Mouse (Mus musculus) testis, adult 2 months (tissue): Measurements from ENCODE around the gene Tsc2.

Experiments used
- CTCF ChIP-seq: fragments of 200-500 bp; IDR thresholded peaks from 2 replicates; pipeline ENCODE4 v1.5.1; 2012; ENCODE audit warnings: low read depth, mild to moderate bottlenecking, inconsistent platforms, low read length, moderate library complexity; ENCODE audit not compliant: control insufficient read depth, insufficient read depth, insufficient replicate concordance
- POLR2A ChIP-seq: fragments of 200-500 bp; IDR thresholded peaks from 2 replicates; pipeline ENCODE4 v1.6.1; 2012; ENCODE audit warnings: low read depth, mild to moderate bottlenecking, inconsistent platforms, low read length, moderate library complexity; ENCODE audit not compliant: control insufficient read depth

GRCm38 (mm10) chr17:24676187-24676586 lies 43.8 kb upstream of the Tsc2 start:
- TF ChIP-seq CTCF (peak; percentile 46; the same call in 1 of the 2 replicates), POLR2A (no peak)
